Mouse (Mus musculus) MEL (cell line): ENCODE data around the gene Ube2o. TPM values are rescaled to one million over a fixed set of nuclear protein-coding genes. Genes with fewer than 3 reads are reported as not detected.
A peak's percentile ranks its signal among the peaks of the same experiment; 100 is the strongest.

Experiments used
- DNase-seq: peaks from one replicate; pipeline ENCODE4 v3.0.0; 2011; ENCODE audit warnings: low read depth, low spot score
- H3K27ac ChIP-seq: 2 replicates; pipeline ENCODE4 v1.5.1; 2012; ENCODE audit warnings: low read depth, mild to moderate bottlenecking, control low read depth, low read length, moderate library complexity; ENCODE audit not compliant: control insufficient read depth
- H3K27me3 ChIP-seq, 2 experiments: fragments of 150-350 bp in 1 of 2; sonication (generic) in 1 of 2; 2 replicates each; pipeline ENCODE4 v1.6.1; 2012; ENCODE audit warnings: low read length in 2 of 2, mild to moderate bottlenecking in 2 of 2, improper control_type of control experiment in 1 of 2, moderate library complexity in 1 of 2; ENCODE audit not compliant: insufficient read depth in 2 of 2, control insufficient read depth in 1 of 2
- H3K36me3 ChIP-seq, 2 experiments: 2 replicates each; pipeline ENCODE4 v1.6.1; 2012 to 2014; ENCODE audit warnings: low read length in 2 of 2, improper control_type of control experiment in 1 of 2, inconsistent platforms in 1 of 2, mild to moderate bottlenecking in 1 of 2; ENCODE audit not compliant: insufficient read depth in 2 of 2, control insufficient read depth in 1 of 2
- H3K4me1 ChIP-seq, 2 experiments: fragments of 150-350 bp in 1 of 2; sonication (generic) in 1 of 2; 2 replicates each; pipeline ENCODE4 v1.6.1; 2012; ENCODE audit warnings: low read length in 2 of 2, improper control_type of control experiment in 1 of 2, mild to moderate bottlenecking in 1 of 2; ENCODE audit not compliant: insufficient read depth in 2 of 2, control insufficient read depth in 1 of 2
- H3K4me3 ChIP-seq, 2 experiments: fragments of 150-350 bp in 1 of 2; sonication (generic) in 1 of 2; 2 replicates each; pipeline ENCODE4 v1.5.1; 2012; ENCODE audit warnings: low read depth in 2 of 2, low read length in 2 of 2, mild to moderate bottlenecking in 2 of 2, moderate library complexity in 2 of 2, control low read depth in 1 of 2, improper control_type of control experiment in 1 of 2; ENCODE audit not compliant: control insufficient read depth in 1 of 2, insufficient read depth in 1 of 2
- H3K79me2 ChIP-seq: 2 replicates; pipeline ENCODE4 v1.6.1; 2012; ENCODE audit warnings: mild to moderate bottlenecking, low read length, moderate library complexity; ENCODE audit not compliant: control insufficient read depth, poor library complexity, insufficient read depth
- H3K9ac ChIP-seq: 2 replicates; pipeline ENCODE4 v1.6.1; 2012; ENCODE audit warnings: low read depth, mild to moderate bottlenecking, control low read depth, low read length, moderate library complexity; ENCODE audit not compliant: control insufficient read depth, poor library complexity, severe bottlenecking
- H3K9me3 ChIP-seq: fragments of 150-350 bp; sonication (generic); replicated peaks from 2 replicates; pipeline ENCODE4 v1.6.1; 2012; ENCODE audit warnings: mild to moderate bottlenecking, low read length, improper control_type of control experiment, moderate library complexity; ENCODE audit not compliant: insufficient read depth
- CHD1 ChIP-seq: IDR thresholded peaks from 2 replicates; pipeline ENCODE4 v1.6.1; 2012; ENCODE audit warnings: low read depth, mild to moderate bottlenecking, inconsistent platforms, low read length, improper control_type of control experiment
- ELF1 ChIP-seq: IDR thresholded peaks from 2 replicates; pipeline ENCODE4 v1.6.1; 2014; ENCODE audit warnings: low read depth, mild to moderate bottlenecking, inconsistent platforms, low read length, improper control_type of control experiment, moderate library complexity
- EP300 ChIP-seq, 2 experiments: IDR thresholded peaks; 2 replicates each; pipeline ENCODE4 v1.6.1; 2011; ENCODE audit warnings: improper control_type of control experiment in 2 of 2, low read length in 2 of 2, low read depth in 1 of 2, mild to moderate bottlenecking in 1 of 2
- ETS1 ChIP-seq: IDR thresholded peaks from 2 replicates; pipeline ENCODE4 v1.6.1; 2012; ENCODE audit warnings: low read depth, mild to moderate bottlenecking, inconsistent platforms, low read length, improper control_type of control experiment, moderate library complexity
- JUND ChIP-seq: IDR thresholded peaks from 2 replicates; pipeline ENCODE4 v1.6.1; 2011; ENCODE audit warnings: low read depth, mild to moderate bottlenecking, improper control_type of control experiment, low read length
- MAZ ChIP-seq: IDR thresholded peaks from 2 replicates; pipeline ENCODE4 v1.6.1; 2012; ENCODE audit warnings: low read depth, mild to moderate bottlenecking, inconsistent platforms, low read length, improper control_type of control experiment
- MEF2A ChIP-seq: IDR thresholded peaks from 2 replicates; pipeline ENCODE4 v1.6.1; 2014; ENCODE audit warnings: low read depth, mild to moderate bottlenecking, inconsistent platforms, low read length, improper control_type of control experiment; ENCODE audit not compliant: poor library complexity, insufficient replicate concordance, severe bottlenecking; ENCODE audit errors: extremely low read depth
- MXI1 ChIP-seq: IDR thresholded peaks from 2 replicates; pipeline ENCODE4 v1.6.1; 2011; ENCODE audit warnings: mild to moderate bottlenecking, low read depth, low read length, improper control_type of control experiment
- NELFE ChIP-seq: IDR thresholded peaks from 2 replicates; pipeline ENCODE4 v1.6.1; 2011; ENCODE audit warnings: low read depth, low read length, improper control_type of control experiment
- NRF1 ChIP-seq: IDR thresholded peaks from 2 replicates; pipeline ENCODE4 v1.6.1; 2014; ENCODE audit warnings: low read depth, mild to moderate bottlenecking, inconsistent platforms, low read length, improper control_type of control experiment, moderate library complexity; ENCODE audit not compliant: poor library complexity, insufficient read depth, severe bottlenecking
- POLR2A ChIP-seq, 2 experiments: IDR thresholded peaks; 2 replicates each; pipeline ENCODE4 v1.6.1; 2011 to 2012; ENCODE audit warnings: low read length in 2 of 2, mild to moderate bottlenecking in 2 of 2, control low read depth in 1 of 2, improper control_type of control experiment in 1 of 2, low read depth in 1 of 2, moderate library complexity in 1 of 2; ENCODE audit not compliant: control insufficient read depth in 1 of 2, insufficient read depth in 1 of 2, poor library complexity in 1 of 2
- POLR2AphosphoS5 ChIP-seq: IDR thresholded peaks from 2 replicates; pipeline ENCODE4 v1.6.1; 2012; ENCODE audit warnings: low read depth, borderline replicate concordance, mild to moderate bottlenecking, inconsistent platforms, low read length, moderate library complexity, mixed read lengths
- RAD21 ChIP-seq: IDR thresholded peaks from 2 replicates; pipeline ENCODE4 v1.6.1; 2011; ENCODE audit warnings: mild to moderate bottlenecking, low read depth, low read length, improper control_type of control experiment
- RCOR1 ChIP-seq: IDR thresholded peaks from 2 replicates; pipeline ENCODE4 v1.6.1; 2012; ENCODE audit warnings: low read depth, mild to moderate bottlenecking, inconsistent platforms, low read length, improper control_type of control experiment
- SIN3A ChIP-seq: IDR thresholded peaks from 2 replicates; pipeline ENCODE4 v1.6.1; 2012; ENCODE audit warnings: low read length, improper control_type of control experiment, inconsistent platforms
- TAL1 ChIP-seq: IDR thresholded peaks from 2 replicates; pipeline ENCODE4 v1.6.1; 2012; ENCODE audit warnings: mild to moderate bottlenecking, inconsistent platforms, low read length, moderate library complexity, mixed read lengths
- TBP ChIP-seq: IDR thresholded peaks from 2 replicates; pipeline ENCODE4 v1.8.0; 2011; ENCODE audit warnings: low read depth, low read length, improper control_type of control experiment
- TCF12 ChIP-seq: IDR thresholded peaks from 2 replicates; pipeline ENCODE4 v1.6.1; 2014; ENCODE audit warnings: low read depth, mild to moderate bottlenecking, inconsistent platforms, low read length, improper control_type of control experiment, moderate library complexity
- UBTF ChIP-seq: IDR thresholded peaks from 2 replicates; pipeline ENCODE4 v1.6.1; 2012; ENCODE audit warnings: low read depth, mild to moderate bottlenecking, inconsistent platforms, low read length, improper control_type of control experiment, moderate library complexity, borderline replicate concordance; ENCODE audit not compliant: insufficient read depth
- USF1 ChIP-seq: IDR thresholded peaks from 2 replicates; pipeline ENCODE4 v1.6.1; 2014; ENCODE audit warnings: low read depth, mild to moderate bottlenecking, inconsistent platforms, low read length, improper control_type of control experiment, moderate library complexity
- ZC3H11A ChIP-seq: IDR thresholded peaks from 2 replicates; pipeline ENCODE4 v1.6.1; 2012; ENCODE audit warnings: low read depth, mild to moderate bottlenecking, inconsistent platforms, low read length, improper control_type of control experiment
- ZKSCAN1 ChIP-seq: IDR thresholded peaks from 2 replicates; pipeline ENCODE4 v1.6.1; 2012; ENCODE audit warnings: low read depth, mild to moderate bottlenecking, inconsistent platforms, low read length, improper control_type of control experiment, moderate library complexity
- ZMIZ1 ChIP-seq: IDR thresholded peaks from 2 replicates; pipeline ENCODE4 v1.6.1; 2012; ENCODE audit warnings: low read depth, mild to moderate bottlenecking, inconsistent platforms, low read length, improper control_type of control experiment, moderate library complexity
- polyA plus RNA-seq, 2 experiments: library from polyadenylated mRNA; stranded (reverse) in 1 of 2; unstranded in 1 of 2; fragments of >175 nt in 1 of 2; fragments of >200 nt in 1 of 2; gene quantifications; 2 replicates each; pipeline versions ENCODE4 v1.2.1 to v1.2.4; 2012; ENCODE audit warnings: low replicate concordance in 2 of 2, low read depth in 1 of 2; ENCODE audit not compliant: insufficient read length in 2 of 2, insufficient read depth in 1 of 2, missing spikeins in 1 of 2
- total RNA-seq: library from RNA; depleted of rRNA; stranded (reverse); fragments of 300-350 nt; gene quantifications from 2 replicates; pipeline ENCODE4 v1.2.3, GENCODE M21; 2012

Ube2o gene
- total and polyA plus RNA-seq, 3 experiments, result 22.9 to 42.8 TPM; not detected in 1

DNA sequence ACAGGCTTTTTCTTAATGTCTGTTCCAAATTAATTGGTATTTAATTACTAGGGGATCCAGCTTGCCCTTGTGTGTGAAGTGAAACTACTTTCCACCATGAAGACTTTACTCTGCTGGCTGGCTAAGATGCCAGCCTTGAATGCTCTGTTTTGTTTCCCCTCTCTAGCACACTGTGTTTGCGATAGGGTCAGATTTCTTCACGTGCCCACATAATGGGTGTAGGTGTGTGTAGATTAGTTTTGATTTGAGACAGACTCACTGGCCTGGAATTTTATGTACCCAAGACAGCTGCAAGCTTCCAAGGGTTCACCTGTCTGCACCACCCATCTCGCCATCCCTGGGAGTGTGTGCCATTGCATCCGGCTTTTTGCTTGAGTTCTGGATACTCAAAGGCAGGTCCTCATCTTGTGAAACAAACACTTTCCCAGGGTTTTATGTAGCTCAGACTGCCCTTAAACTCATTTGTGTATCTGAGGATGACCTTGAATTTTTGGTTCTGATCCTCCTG, 67.7 kb downstream of the Ube2o start:
- Histone ChIP-seq H3K9ac (no peak overlapping the region), H3K4me1 (peaks cover 7 to 15% of the 10 kb centered on the region in 2 experiments), H3K36me3 (peaks cover 0 to 9% of the 10 kb centered on the region in 2 experiments; a peak in 2 of 4 replicates), H3K27ac (no peak overlapping the region), H3K79me2 (no peaks in the 10 kb centered on the region), H3K9me3 (no peaks in the 10 kb centered on the region), H3K27me3 (no peaks in the 10 kb centered on the region), H3K4me3 (no peak overlapping the region)
- no peak for TF ChIP-seq NRF1
- peak; percentile 74; the same call in 1 of the 2 replicates for TF ChIP-seq RCOR1
- DNase-seq, result no peak

- TF ChIP-seq JUND (no peak), NELFE (no peak), TCF12 (0 out of 2 replicates have a peak, but pooled peaks have one; percentile 12)
- H3K27me3 ChIP-seq, result no peaks in the 10 kb centered on the region
- DNase-seq, result no peak
These were observed 68.3 kb downstream of the Ube2o start for GRCm38 (mm10) chr11:116512987-116513386.

DNA sequence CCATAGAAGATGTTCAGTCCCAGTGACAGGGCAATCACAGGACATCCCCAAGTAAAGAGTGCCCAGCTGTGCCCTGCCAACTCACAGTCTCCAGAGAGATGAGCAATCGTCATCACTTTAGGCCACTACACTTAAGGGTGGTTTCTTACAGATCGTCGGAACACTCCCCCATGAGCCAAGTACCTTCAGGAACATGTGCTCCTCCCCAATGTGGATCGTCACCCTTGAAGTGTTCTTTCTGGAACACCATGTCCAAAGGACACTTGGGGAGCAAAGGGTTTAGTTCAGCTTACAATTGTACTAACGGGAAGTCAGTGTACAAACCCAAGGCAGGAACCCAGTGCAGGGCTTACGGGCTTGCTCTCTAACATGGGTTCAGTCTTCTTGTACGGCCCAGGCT, 69.1 kb downstream of the Ube2o start:
- Histone ChIP-seq H3K36me3 (peaks cover 0 to 17% of the 10 kb centered on the region in 2 experiments; a peak in 2 of 4 replicates), H3K4me3 (no peak overlapping the region), H3K4me1 (peaks cover 16 to 23% of the 10 kb centered on the region in 2 experiments), H3K79me2 (no peaks in the 10 kb centered on the region), H3K9me3 (no peaks in the 10 kb centered on the region), H3K9ac (no peak overlapping the region), H3K27me3 (no peaks in the 10 kb centered on the region), H3K27ac (no peak overlapping the region)
- no peak for TF ChIP-seq TCF12
- no peak for TF ChIP-seq MXI1
- TF ChIP-seq UBTF, result no peak
- no peak for TF ChIP-seq MAZ
- no peak for TF ChIP-seq NRF1
- TF ChIP-seq POLR2A (IDR thresholded peaks at IDR 0.05; ENCODE audit: control insufficient read depth in 1 of 2, insufficient read depth in 1 of 2, low read depth in 1 of 2, low read length in 2 of 2, poor library complexity in 1 of 2), result no peak
- no peak for TF ChIP-seq RAD21
- TF ChIP-seq POLR2AphosphoS5, result no peak
- TF ChIP-seq TBP, result no peak
- TF ChIP-seq TAL1, result no peak
- no peak for TF ChIP-seq USF1
- no peak for TF ChIP-seq EP300 (IDR thresholded peaks at IDR 0.05; ENCODE audit: low read depth in 1 of 2, low read length in 2 of 2)
- no peak for TF ChIP-seq ZKSCAN1
- no peak for TF ChIP-seq CHD1
- no peak for TF ChIP-seq ELF1
- TF ChIP-seq MEF2A, result no peak
- no peak for TF ChIP-seq ZC3H11A
- no peak for TF ChIP-seq ETS1
- no peak for TF ChIP-seq ZMIZ1
- no peak for TF ChIP-seq SIN3A
- DNase-seq, result no peak

More at GRCm38 (mm10) chr11:116512987-116513386, 68.3 kb downstream of the Ube2o start:
- peaks cover 0 to 10% of the 10 kb centered on the region in 2 experiments; a peak in 2 of 4 replicates for H3K36me3 ChIP-seq
- H3K9me3 ChIP-seq, result no peaks in the 10 kb centered on the region
- no peak overlapping the region for H3K9ac ChIP-seq
- no peak overlapping the region for H3K27ac ChIP-seq
- no peaks in the 10 kb centered on the region for H3K79me2 ChIP-seq
- no peak overlapping the region for H3K4me3 ChIP-seq
- peaks cover 8 to 16% of the 10 kb centered on the region in 2 experiments for H3K4me1 ChIP-seq
